Mouse (Mus musculus) brain, embryonic 14.5 days (tissue): ENCODE measurements at regions not wholly inside any gene's neighbourhood (a gene's known extent, or its start where the extent isn't known, plus 50 kb on each side); places are given as distances from the start of the nearest gene placed in this dataset.

Experiments used
- CTCF ChIP-seq: fragments of 200-500 bp; IDR thresholded peaks from 2 replicates; pipeline ENCODE4 v1.5.1; 2012; ENCODE audit warnings: inconsistent platforms, mild to moderate bottlenecking, moderate library complexity, borderline replicate concordance; ENCODE audit not compliant: insufficient read depth, insufficient read length; ENCODE audit errors: extremely low read depth
- POLR2A ChIP-seq: fragments of 200-500 bp; IDR thresholded peaks from 2 replicates; pipeline ENCODE4 v1.6.1; 2012; ENCODE audit warnings: mild to moderate bottlenecking, inconsistent platforms, borderline replicate concordance; ENCODE audit not compliant: poor library complexity, insufficient read depth, insufficient read length, severe bottlenecking; ENCODE audit errors: extremely low read depth

- TF ChIP-seq CTCF (no peak), POLR2A (no peak)
Observed at GRCm38 (mm10) chr2:171661896-171662511, 381.3 kb downstream of the Cbln4 start.
